Mouse (Mus musculus): ENCODE measurements around the gene Psen1. TPM values are rescaled to one million over a fixed set of nuclear protein-coding genes. Genes with fewer than 3 reads are reported as not detected.

Psen1 gene
- total RNA-seq (2021), result 10 to 100 TPM; 63.2 to 66.8 TPM

DNA sequence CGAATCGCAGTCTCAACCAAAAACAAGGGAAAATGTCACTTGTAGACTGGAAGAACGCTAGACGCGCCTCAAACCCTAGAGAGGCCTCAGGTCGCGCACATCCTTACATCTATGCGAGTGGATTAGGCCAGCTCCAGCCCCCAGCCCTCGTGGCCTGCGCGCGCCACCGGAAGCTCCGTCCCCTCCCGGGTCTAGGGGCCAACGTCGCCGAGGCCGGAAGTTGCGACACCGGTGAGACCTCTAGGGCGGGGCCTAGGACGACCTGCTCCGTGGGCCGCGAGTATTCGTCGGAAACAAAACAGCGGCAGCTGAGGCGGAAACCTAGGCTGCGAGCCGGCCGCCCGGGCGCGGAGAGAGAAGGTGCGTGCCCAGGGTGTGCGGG, at the start of gene Psen1:
Gene Psen1 (plus strand): TSS at position 219 of the 382 bp plus-strand sequence.
- intact Hi-C loops (cut with DNase I), result no loop called here
- peak; percentile 91 to 97 for DNase-seq (ENCODE audit: extremely low spot score in 1 of 2, low spot score in 2 of 2)

DNA sequence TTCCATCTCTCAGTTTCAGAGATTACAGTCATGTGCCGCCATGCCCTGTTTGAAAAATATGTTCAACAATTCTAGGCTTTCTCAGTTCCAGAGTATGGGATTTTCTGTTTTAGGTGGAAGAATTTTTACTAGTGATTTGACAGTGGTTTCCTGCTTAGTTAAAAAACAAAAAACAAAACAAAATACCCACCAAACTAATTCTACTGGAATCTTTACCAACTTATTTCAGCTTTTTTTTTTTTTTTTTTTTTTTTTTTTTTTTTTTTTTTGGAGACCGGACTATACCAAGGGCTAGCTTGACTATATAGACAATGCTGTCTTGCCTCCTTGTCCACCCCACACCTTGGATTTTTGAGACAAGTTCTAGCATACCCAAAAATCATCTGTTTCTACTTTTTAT, 46.7 kb upstream of the Psen1 start:
- intact Hi-C loops (cut with DNase I), result no loop called here
- DNase-seq (ENCODE audit: extremely low spot score in 1 of 2, low spot score in 2 of 2), result no peak

DNA sequence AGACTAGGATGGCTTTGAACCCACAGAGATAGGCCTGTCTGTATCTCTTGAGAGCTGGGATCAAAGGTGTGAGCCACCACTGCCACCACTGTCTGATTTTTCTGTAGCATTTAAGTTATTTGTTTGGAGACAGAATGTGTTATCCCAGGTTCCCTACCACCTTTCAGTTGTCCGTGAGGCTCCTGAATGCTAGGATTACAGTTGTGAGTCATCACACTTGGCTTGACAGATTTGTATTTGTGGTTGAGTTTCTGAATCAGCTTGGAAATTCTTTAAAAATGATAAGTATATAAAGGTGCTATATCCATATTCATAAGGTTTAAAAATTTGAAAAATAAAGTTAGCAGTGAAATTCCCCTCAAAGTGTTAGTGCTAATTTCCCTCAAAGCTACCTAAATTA, 44.8 kb upstream of the Psen1 start:
- intact Hi-C loops (cut with DNase I), result no loop called here

DNA sequence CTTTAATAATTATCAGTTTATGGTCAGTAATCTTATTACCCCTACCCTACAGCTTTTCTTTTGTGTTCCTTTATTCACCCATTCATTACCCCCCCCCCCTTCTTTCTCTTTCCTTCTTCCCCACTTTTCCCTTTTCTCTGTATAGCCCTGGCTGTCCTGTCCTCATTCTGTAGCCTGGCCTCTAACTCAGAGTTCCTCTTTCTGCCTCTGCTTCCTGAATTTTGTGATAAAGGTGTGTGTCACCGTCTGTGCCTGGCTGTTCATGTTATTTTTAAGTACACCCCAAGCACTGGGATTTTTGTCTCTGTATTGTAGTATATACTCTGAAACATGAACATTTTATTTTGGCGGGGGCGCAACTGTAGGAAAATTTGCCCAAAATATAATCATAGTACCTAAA, 37.6 kb upstream of the Psen1 start:
- no peak for DNase-seq (ENCODE audit: extremely low spot score in 1 of 2, low spot score in 2 of 2)
- intact Hi-C loops (cut with DNase I), result no loop called here

More for the DNA sequence above, 44.8 kb upstream of the Psen1 start:
- no peak for DNase-seq (ENCODE audit: extremely low spot score in 1 of 2, low spot score in 2 of 2)

DNA sequence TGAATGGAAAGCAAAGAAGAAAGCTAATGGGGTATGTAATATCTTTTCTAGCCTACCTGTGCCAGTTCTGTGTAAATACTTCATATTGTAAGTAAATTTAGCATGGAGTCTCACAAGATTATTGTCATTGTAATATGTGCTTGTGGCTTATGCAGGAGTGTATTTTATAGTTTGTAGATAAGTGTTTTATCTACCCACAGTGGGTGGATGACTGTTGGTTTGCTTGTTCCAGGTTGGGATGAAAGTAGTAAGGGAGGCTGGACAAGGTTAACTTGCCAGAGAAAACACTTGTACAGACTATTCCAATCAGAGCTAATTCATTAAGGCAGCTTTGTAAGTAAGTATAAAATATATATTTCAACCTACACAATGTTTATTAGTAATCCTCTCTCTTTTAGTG, 36.5 kb upstream of the Psen1 start:
- intact Hi-C loops (cut with DNase I), result no loop called here
- no peak for DNase-seq (ENCODE audit: extremely low spot score in 1 of 2, low spot score in 2 of 2)

DNA sequence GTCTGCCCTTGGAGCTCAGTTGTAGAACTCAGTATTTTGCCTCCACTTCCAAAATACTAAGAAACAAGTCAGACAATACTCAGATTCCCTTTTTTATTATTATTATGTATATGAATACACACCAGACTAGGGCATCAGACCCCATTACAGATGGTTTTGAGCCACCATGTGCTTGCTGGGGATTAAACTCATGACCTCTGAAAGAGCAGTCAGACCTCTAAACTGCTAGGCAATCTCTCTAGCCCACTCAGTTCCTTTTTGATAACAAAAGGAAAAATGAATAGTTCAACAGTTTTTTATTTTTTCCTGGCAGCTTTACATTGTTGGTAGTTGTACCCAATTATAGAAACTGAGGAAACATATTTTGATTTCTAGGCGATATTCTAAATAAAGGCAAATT, 2.5 kb upstream of the Psen1 start:
- intact Hi-C loops (cut with DNase I), result no loop called here
- DNase-seq (ENCODE audit: extremely low spot score in 1 of 2, low spot score in 2 of 2), result no peak

DNA sequence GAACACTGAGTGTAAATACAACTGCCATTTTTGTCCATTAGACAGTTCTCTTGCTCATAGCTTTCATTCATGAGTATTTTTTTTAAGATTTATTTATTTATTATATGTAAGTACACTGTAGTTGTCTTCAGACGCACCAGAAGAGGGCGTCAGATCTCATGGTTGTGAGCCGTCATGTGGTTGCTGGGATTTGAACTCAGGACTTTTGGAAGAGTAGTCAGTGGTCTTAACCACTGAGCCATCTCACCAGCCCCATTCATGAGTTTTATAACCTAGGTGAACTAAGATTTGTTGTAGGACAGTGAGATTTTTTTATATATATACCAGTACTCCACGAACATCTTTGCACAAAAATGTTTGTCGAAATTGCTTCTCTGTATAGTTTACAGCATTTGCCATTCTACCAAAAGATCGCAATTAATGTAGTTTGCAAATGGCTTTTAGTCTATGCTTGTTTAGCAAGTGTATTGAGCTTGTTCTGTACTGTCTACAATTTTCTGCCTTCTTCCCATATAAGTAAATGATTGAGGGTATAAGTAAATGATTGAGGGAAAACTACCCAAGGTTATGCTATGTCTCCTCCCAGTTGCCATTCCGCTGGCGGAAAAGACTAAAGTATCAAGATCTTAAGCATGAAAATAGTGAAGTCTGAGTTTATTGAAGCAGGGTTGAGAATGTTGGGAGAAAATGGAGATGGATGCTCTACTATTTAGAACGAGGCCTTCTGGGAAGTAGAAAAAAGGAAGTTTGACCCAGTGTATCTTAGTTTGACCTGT, 1.2 kb upstream of the Psen1 start:
- DNase-seq (ENCODE audit: extremely low spot score in 1 of 2, low spot score in 2 of 2), result no peak
- intact Hi-C loops (cut with DNase I), result no loop called here

DNA sequence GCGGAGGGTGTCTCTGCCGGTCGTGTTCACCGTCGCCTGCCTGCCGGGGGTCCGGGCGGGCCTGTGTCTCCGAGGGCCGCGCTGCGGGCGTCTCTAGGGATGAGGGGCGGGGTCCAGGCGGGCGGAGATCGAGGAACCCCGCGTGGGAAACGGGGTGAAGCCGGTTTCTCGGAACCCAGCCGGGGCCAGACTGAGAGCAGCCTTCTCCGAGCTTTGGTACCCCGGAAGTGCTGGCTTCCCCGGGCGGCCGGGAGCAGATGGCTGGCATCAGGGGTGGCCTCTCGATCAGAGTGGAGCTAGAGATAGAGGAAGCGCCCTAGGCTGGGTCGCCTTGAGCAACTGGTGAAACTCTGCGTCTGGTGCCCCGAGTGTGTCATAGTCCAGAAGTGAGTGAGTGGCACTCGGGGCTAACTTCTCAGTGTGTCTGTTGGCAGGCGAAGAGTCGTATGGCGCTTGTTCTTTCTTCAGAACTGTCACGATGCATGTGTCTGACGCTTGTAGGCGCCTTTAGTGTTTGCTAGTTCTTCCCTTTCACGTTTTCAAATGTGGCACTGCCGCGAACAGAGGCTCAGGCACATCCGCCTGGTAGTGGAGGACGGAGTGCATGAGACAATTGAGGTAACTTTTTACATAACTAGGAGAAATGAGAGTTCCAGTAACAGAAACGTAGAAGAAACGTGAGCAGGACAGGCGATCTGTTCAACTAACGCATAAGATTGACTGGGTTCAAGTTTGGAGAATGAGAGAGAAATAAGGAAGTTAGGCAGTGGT, 549 bp downstream of the Psen1 start:
- intact Hi-C loops (cut with DNase I), result no loop called here
- peak in 1 of 2 experiments; percentile 29 for DNase-seq (ENCODE audit: extremely low spot score in 1 of 2, low spot score in 2 of 2)

DNA sequence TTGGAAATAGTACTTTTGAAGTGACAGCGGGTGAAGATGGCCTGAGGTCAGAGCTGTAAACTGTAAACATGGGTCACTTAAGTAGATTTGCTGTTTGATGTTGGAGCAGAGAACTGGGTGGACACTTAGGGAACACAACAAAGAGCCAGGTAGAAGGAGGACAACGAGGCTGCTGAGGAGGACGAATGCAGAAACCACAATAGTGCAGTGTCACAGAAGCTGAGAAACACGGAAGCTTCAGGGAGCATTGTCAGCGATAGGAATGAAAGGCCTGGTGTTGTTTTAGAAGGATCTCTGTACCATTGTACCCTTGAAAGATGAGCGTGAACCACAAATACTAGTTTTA, 1.1 kb downstream of the Psen1 start:
- no peak for DNase-seq (ENCODE audit: extremely low spot score in 1 of 2, low spot score in 2 of 2)
- intact Hi-C loops (cut with DNase I), result no loop called here

DNA sequence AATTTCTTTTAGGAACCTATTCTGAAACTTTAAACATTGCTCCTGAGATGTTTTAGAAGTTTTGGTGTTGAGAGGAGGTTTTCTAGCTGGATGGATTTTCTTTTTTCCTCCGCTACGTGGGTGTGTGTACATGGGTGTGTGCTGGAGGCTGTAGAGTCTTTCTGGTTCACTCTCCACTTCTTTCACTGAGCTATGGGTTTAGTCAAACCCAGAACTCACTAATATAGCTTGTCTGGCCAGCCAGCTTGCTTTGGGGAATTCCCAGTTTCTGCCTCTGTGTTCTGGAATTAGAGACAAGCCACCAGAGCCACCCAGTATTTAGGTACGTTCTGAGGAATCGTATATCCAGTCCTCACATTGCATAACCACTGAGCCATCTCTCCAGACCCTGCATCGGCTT, 6.1 kb downstream of the Psen1 start:
- intact Hi-C loops (cut with DNase I), result no loop called here

DNA sequence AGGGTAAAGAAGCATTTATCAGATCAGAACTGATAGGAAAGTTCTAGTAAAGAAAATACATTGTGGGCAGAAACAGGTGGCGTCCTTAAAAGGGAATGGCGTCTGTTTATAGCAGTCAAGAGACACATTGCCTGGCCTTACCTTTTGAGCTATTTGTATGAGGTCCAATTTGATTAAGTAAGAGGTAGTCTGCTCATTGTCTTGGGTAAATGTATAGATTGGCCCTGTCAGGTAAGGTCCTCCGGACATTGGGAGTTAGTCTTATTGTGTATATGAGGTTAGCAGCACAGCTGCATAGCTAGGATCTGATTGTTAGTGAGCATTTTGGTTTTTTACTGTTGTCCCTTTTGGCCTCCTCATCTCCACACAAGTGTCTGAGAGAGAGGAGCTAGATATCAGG, 6.7 kb downstream of the Psen1 start:
- intact Hi-C loops (cut with DNase I), result no loop called here
- no peak for DNase-seq (ENCODE audit: extremely low spot score in 1 of 2, low spot score in 2 of 2)

More for the DNA sequence above, 6.1 kb downstream of the Psen1 start:
- no peak for DNase-seq (ENCODE audit: extremely low spot score in 1 of 2, low spot score in 2 of 2)

DNA sequence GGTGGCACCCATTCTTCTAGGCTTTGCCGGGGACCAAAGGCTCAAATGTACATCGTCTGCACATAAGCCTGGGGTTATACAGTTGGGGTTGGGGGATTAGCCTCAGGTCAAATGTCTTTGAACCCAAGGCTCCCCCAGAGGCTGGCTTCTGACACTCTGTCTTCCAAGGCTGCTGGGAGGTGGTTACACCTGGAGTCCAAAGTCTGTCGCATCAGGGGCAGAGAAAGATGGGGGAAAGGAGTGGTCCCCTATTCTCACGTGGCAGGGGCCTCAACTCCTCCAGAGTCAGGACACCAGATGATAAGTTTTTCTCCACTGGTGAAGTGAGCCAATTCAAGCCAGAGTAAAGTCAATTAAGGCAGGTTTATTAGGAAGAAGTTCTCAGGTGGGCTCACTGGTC, 10.7 kb downstream of the Psen1 start:
- intact Hi-C loops (cut with DNase I), result no loop called here
- DNase-seq (ENCODE audit: extremely low spot score in 1 of 2, low spot score in 2 of 2), result no peak

DNA sequence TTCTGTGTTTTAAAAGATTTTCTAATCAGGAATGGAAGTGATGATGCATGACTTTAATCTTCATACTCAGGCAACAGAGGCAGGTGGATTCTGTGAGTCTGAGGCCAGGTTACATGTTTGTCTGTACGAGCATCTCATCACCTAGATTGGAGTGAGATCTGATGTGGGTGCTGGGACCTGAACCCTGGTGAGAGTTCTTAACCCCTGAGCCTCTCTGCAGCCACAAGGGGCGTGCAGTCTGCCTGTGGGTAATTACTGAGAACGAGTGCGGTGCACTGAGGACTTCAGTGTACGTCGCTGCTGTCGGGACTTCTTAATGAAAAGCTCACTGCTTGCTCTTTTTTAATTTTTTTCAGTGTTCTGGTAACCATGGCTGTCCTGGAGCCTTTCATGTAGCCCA, 13.7 kb downstream of the Psen1 start:
- intact Hi-C loops (cut with DNase I), result no loop called here
- no peak for DNase-seq (ENCODE audit: extremely low spot score in 1 of 2, low spot score in 2 of 2)

DNA sequence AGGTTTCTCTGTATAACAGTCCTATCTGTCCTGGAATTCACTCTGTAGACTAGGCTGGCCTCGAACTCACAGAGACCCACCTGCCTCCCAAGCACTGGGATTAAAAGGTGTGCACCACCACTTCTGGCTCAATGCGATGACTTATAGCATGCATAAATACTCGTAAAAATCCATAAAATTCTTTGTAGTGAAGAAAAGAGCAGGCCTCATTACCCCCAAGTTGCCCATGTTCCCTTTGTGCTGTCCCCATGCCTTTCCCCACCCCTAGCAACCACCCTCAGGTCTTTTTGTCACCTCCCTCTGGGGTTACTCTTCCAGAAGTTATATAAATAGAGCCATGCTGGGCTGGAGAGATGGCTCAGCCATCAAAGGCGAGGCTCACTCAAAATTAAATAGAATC, 14.8 kb downstream of the Psen1 start:
- intact Hi-C loops (cut with DNase I), result no loop called here
- no peak for DNase-seq (ENCODE audit: extremely low spot score in 1 of 2, low spot score in 2 of 2)

DNA sequence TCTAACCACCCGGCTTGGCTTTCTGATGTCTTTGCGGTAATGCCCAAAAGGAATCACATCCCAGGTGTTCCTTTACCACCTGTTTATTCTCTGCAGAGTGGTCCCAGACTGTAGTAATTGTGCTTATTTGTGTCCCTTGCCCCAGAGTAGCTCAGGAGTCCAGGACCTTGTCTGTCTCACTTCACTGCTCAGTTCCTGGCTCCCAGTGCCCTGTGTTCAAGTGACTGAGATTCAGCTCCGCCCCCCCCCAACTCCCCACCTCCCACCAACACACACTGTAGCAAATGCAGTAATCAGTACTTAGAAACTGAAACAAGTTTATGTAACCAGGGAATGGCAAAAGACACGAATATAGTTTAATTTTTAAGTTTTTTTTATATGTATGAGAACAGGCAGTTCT, 19.0 kb downstream of the Psen1 start:
- intact Hi-C loops (cut with DNase I), result no loop called here
- DNase-seq (ENCODE audit: extremely low spot score in 1 of 2, low spot score in 2 of 2), result no peak

DNA sequence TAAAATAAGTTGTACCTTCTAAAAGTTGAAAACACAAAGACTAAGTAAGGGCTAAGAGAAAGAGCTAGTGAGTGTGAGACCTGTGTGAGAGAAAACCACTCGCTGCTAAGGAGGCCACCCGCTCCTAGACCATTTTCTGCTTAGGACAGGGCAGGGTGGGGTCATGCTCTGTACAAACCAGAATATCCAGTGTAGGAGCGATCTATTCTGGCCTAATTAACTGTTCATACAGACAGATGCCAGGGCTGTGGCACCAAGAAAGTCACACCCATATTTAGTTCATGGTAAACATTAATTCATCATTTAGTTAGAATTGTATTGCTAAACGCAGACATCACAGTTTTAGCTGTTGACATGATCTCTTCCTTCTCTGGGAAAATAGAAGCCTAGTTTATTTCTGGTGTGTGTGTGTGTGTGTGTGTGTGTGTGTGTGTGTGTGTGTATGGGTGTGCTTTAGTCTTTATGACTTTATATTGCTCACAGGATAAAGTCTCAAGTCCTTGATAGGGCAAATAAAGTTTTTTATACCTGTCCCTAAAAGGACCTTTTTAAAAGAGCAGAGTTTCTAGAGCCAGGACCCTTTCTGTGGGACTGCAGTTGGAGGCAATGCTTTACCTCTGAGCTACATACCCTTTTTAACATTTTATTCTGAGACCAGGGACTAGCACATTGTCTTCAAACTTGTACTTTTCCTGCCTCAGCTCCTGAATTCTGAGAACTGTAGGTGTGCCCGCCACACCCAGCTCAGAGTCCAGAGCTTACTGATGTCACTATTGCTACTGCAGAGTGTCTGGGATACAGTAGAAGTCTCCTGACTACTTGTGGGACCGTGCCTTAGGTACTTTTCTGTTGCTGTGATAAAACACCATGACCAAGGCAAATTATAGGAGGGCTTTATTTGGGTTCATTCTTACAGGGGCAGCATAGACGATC, 20.5 kb downstream of the Psen1 start:
- intact Hi-C loops (cut with DNase I), result no loop called here
- DNase-seq (ENCODE audit: extremely low spot score in 1 of 2, low spot score in 2 of 2), result no peak

DNA sequence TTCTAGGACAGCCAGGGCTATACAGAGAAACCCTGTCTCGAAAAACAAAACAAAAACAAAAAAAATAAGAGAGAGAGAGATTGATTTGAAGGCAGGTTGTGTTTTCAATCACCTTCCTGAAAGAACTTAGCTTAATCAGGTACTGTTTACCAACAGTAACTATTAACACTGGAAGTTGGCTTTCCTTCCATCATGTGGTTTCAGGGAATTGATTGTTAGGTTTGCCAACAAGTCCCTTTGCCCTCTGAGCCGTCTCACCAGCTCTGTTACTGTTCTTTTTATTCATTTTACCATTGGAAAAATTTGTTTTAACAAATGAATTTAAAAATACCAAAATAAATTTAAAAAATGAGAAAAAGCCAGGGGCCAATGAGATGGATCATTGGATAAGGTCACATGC, 22.0 kb downstream of the Psen1 start:
- DNase-seq (ENCODE audit: extremely low spot score in 1 of 2, low spot score in 2 of 2), result no peak
- intact Hi-C loops (cut with DNase I), result loop anchor here (10.0 kb wide), 1 partner anchor 345 kb away; the partner anchor contains the start of gene Acot3

DNA sequence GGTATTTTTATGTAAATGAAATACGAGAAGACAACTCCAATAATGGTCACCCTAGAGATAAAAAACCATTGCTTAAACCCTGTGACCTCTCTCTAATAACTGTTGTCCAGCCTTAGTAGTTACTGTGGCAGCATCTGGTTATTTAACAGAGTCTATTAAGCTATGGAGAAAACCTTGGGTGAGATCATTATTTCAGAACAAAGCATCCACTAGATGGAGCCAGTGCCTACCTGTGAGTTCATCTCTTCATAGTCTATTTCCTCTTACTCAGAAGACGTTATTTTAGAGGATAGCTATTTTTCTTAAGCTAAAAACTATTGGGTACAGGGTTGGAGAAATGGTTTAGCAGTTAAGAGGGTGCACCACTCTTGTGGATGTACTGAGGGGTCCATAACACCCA, 25.8 kb downstream of the Psen1 start:
- intact Hi-C loops (cut with DNase I), result loop anchor here (2.0 to 10.0 kb wide), 2 partner anchors 57 to 341 kb away; partner anchors contain the start of gene Acot3
- DNase-seq (ENCODE audit: extremely low spot score in 1 of 2, low spot score in 2 of 2), result peak in 1 of 2 experiments; percentile 66
